Mouse (Mus musculus) lung, adult 18-20 months (tissue): ENCODE data around the gene Gli3.
A peak's percentile ranks its signal among the peaks of the same experiment; 100 is the strongest.

Experiments used
- DNase-seq, 2 experiments: peaks; one replicate each; pipeline ENCODE4 v3.0.0; 2022; ENCODE audit warnings: mixed read lengths in 2 of 2

Gene Gli3

DNA sequence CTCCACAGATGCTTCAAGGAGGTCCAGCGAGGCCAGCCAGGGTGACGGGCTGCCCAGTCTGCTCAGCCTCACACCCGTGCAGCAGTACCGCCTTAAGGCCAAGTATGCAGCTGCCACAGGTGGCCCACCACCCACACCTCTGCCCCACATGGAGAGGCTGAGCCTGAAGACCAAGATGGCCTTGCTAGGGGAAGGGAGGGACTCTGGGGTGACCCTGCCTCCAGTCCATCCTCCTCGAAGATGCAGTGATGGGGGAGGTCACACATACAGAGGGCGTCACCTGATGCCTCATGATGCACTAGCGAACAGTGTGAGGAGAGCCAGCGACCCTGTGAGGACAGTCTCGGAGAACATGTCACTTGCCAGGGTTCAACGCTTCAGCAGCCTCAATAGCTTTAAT is 261.7 kb downstream of the Gli3 start:
- DNase-seq, result no peak

DNA sequence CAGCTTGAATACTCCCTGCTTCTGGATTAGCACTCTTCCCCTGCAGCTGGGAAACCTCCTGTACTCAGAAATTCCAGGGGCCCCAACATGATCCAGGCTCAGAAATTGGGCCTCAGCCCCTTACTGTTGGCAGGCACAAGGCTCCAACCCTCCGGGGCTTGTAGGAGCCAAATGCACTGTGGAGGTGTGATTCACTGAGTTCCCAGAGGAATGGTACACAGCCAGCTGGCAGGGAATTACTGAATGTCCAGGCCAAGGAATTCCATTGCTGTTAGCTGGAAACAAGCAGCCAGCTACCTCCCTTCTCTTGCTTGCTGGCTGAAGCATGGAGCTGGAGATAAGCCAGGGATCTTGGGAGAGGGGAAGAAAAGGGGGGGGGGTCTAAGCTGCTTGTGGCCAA is 278.7 kb downstream of the Gli3 start:
- peak; percentile 69 to 75 for DNase-seq

DNA sequence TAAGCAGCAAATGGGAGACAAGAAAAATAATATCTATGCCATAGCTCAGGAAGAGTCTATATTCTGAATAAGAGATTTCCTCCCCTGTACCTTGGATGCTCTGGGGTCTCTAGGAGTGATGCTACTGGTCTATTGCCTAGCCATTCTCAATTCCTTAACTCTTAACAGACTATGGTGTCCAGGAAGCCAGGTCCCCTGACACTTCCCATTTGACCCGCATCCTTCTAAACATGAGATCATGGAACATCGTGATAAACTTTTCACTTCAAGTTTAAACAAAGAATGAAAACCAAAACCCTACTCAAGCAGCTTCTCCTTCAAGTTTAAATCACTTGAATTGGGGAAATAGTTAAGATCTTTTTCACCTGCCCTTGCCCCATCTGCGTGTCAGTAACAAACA is 279.3 kb downstream of the Gli3 start:
- DNase-seq, result no peak

DNA sequence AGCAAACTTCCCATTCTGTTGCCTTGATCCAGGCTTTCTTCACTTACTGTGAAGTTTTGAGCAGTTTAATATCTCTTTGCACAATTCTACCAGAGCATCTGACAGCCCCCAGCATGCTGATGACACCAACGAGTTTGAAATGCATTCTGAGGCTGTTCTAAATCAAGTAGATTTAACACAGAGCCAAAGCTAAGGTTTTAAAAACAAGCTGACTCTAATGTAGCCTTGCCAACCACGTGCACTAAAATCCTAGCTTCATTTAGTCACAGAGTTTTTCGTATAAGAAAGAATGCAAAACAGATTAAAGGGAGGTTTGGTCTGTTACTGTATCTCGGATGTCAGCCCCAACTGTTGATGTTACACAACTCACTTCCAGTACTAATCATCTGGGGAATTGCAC is 279.7 kb downstream of the Gli3 start:
- no peak for DNase-seq

DNA sequence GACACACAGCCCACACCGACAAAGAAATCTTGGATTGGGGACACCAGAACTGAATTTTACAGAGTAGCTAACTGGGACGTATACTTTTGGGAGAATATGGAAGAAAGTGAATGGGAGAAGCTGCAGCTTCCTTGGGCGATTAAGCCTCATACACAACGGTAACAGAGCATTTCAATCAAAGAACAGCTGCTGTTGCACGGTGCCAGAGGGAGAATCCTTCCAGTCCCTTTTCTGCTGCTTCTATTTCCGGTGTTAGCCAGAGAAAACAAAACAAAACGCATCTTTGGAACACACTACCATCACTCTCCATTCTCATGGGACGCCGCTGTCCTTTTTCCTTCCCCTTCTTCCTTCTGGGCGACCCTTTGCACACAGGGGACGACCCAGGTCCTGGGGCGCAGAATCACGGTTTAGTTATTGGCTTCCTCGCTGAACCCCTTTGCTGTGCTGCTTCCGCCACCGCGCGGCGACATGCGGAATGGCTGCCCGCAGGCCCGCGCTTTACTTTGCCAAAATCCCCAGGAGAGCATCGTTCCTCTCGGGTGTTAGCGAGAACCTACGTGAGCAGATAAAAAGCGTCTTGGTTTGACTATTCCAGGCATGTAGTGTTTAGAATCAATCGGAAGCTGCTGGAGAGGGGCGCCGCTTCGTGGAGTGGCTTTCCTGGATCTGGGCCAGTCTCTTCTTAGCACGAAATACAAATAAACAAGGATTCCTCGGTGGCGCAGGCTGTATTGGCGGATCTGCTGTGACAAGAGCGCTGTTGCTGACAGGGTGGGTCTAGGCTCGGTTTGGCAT is 296.0 kb downstream of the Gli3 start:
- DNase-seq, result peak; percentile 59 to 61

DNA sequence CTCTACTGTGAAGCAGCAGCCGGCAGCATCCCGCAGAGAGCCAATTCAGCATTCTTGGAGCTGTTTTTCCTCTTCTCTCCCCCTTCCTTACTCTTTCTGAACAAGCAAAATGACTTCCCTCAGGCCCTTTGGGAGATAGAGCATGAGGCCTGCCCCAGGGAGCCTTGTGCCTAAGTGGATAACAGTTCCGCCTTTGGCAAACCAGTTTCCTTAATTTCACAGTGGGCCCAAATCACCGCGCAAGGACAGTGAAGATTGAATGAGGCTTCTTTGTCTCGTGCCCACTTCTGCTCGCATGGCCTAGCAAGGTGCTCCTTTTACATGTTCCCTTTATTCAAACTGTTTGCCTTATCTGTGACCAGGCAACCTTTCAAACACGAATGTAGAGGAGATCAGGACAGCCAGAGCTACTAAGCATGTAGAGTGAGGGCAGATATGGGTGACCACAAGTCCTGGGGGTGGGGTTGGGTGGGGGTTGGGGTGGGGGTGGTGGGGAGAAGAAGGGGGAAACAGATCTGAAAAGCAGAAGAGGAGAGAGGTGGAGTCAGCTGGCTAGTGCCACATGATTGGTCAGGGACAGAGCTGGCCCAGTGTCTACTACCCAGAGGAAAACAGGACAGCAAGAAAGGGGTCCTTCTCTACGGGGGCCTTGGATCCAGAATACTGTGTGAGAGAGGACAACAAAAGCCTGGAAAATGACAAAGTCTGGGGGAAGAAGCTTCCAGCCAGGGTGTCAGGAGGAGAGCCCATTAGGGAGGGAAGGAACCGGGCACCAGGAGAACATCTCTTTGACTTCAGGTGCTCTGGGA is 296.8 kb downstream of the Gli3 start:
- DNase-seq, result no peak

DNA sequence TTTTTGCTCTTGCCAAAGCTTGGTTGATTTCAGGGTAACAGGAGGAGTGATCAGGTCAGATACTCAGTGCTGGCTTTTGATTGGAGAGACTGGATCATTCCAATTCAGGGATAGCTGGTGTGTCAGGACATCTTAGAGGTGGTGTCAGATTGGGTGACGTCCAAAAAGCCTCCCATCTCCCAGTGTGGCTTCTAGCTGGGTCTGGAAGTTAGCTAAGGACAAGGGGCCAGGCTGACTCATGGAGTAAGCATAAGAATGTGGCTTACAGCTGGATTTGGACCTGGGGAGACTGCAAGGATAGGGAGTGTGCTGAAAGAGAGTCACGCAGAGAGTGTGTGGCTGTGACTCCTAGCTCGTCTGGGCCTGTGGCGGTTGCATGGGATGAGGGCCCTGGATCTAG is 299.3 kb downstream of the Gli3 start:
- no peak for DNase-seq

DNA sequence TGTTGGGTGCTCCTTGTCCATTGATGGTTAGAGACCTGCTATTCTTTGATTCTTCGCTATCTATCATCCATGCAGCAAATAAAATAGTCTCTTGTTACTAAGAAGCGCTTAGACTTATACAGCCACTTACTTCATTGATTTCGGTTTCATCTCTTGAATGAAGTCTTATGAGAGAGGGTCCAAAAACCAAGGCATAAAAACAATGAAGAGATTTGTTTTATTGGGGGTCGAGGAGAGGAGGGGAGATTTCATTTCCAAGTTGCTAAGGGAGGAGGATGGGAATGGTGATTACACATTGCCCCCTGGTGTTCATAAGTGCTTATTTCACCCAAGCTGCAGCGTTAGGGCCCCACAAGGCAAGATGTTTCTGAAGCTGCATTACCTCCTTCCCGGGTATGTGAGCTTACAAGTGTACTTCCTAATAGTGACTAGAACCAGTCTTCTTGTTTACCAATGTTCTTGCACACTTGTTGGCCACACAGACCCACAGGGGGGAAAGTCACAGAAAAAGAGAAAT is 299.9 kb downstream of the Gli3 start:
- DNase-seq, result peak in 1 of 2 experiments; percentile 7

DNA sequence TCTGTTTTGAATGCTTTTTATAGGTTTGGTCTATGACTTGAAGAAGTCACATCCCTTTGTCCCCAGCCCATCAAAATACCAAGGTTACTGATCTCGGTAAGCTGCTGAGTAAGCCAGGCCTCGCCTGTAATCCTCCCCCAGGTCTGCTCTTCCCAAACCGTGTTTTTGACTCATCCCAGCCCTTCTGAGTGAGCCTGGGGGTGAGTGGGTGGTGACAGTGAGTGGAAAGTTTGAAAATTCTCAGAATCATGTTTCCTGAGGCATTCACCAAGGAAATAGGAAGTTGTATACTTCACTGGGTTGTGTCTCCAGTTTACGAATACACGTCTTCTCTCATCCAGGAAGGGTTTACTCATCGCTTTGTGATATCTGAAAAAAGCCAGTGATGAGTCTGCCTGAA is 314.6 kb downstream of the Gli3 start:
- DNase-seq, result no peak
